Mouse (Mus musculus): ENCODE measurements around the gene Actl7a. TPM values are rescaled to one million over a fixed set of nuclear protein-coding genes. Genes with fewer than 3 reads are reported as not detected.

The Actl7a gene
- not detected in 2 replicates for polyA plus RNA-seq (2014; fragmentation: Nextera tagmentation; extraction: Ambion mirVana)

- Histone ChIP-seq H3K9me3 (ENCODE audit: control insufficient read depth, low read length) (no peaks in the 10 kb centered on the region), H3K36me3 (ENCODE audit: control insufficient read depth, insufficient read depth, low read length) (peaks cover 6% of the 10 kb centered on the region; the same call in 1 of the 2 replicates), H3K27ac (ENCODE audit: low read depth, low read length) (no peak within 1 kb of the TSS), H3K27me3 (ENCODE audit: control insufficient read depth, insufficient read depth, low read length) (no peaks in the 10 kb centered on the region), H3K4me1 (ENCODE audit: control insufficient read depth, insufficient read depth, low read length) (no peaks in the 10 kb centered on the region), H3K9ac (ENCODE audit: low read length) (no peak within 1 kb of the TSS), H3K4me3 (ENCODE audit: low read depth, low read length) (no peak within 1 kb of the TSS), H3K4me2 (ENCODE audit: low read depth) (no peak within 1 kb of the TSS)
- no peak for DNase-seq (ENCODE audit: low spot score)
- ATAC-seq (ENCODE audit: insufficient read depth, low FRiP score, low TSS enrichment): no peak
- WGBS: 98% methylated on average over 21 of the region's 21 CpGs
Observed at GRCm38 (mm10) chr4:56743363-56744195, at the start of gene Actl7a. TSS of gene Actl7a (plus strand) at chr4:56743413.

DNA sequence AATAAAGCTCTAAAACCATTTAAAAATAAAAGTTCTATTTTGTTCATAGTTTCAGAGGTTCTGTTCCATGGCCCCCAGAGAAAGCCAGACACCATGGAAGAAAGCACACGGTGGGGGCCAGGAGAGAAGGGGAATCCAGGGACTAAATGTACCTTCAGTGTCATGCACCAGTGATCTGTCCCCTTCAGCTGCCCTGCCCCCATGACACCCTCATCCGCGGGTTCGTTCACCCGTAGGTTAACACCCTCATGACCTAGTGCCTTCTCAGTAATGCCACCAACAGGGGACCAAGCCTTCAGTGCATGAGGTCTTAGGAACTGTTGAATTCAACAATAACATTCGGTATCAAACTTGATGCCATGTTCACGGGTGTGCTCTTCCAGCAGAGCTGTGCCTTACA is 46.8 kb upstream of the Actl7a start:
- ATAC-seq (ENCODE audit: insufficient read depth, low FRiP score, low TSS enrichment) (no peak), DNase-seq (ENCODE audit: low spot score) (no peak)
- H3K4me2 ChIP-seq (ENCODE audit: low read depth): no peak overlapping the region
- no peaks in the 10 kb centered on the region for H3K27me3 ChIP-seq (ENCODE audit: control insufficient read depth, insufficient read depth, low read length)
- WGBS: 87% methylated on average over 7 of the region's 7 CpGs
- H3K27ac ChIP-seq (ENCODE audit: low read depth, low read length): no peak overlapping the region
- H3K9me3 ChIP-seq (ENCODE audit: control insufficient read depth, low read length): no peaks in the 10 kb centered on the region
- H3K9ac ChIP-seq (ENCODE audit: low read length): no peak overlapping the region
- H3K4me1 ChIP-seq (ENCODE audit: control insufficient read depth, insufficient read depth, low read length): no peaks in the 10 kb centered on the region
- no peak overlapping the region for H3K4me3 ChIP-seq (ENCODE audit: low read depth, low read length)
- no peaks in the 10 kb centered on the region for H3K36me3 ChIP-seq (ENCODE audit: control insufficient read depth, insufficient read depth, low read length)

- 67% methylated on average over 5 of the region's 5 CpGs for WGBS
- H3K9me3 ChIP-seq (ENCODE audit: control insufficient read depth, low read length): no peaks in the 10 kb centered on the region
- DNase-seq (ENCODE audit: low spot score) (no peak), ATAC-seq (ENCODE audit: insufficient read depth, low FRiP score, low TSS enrichment) (no peak)
- H3K27ac ChIP-seq (ENCODE audit: low read depth, low read length): no peak overlapping the region
- no peak overlapping the region for H3K9ac ChIP-seq (ENCODE audit: low read length)
- no peaks in the 10 kb centered on the region for H3K36me3 ChIP-seq (ENCODE audit: control insufficient read depth, insufficient read depth, low read length)
- H3K4me1 ChIP-seq (ENCODE audit: control insufficient read depth, insufficient read depth, low read length): peaks cover 6% of the 10 kb centered on the region; the same call in 1 of the 2 replicates
- no peak overlapping the region for H3K4me2 ChIP-seq (ENCODE audit: low read depth)
- no peak overlapping the region for H3K4me3 ChIP-seq (ENCODE audit: low read depth, low read length)
- H3K27me3 ChIP-seq (ENCODE audit: control insufficient read depth, insufficient read depth, low read length): no peaks in the 10 kb centered on the region
Observed at GRCm38 (mm10) chr4:56698671-56699070, 44.5 kb upstream of the Actl7a start.

GRCm38 (mm10) chr4:56702234-56702633 is 41.0 kb upstream of the Actl7a start:
- WGBS: 9% methylated on average over 10 of the region's 10 CpGs
- no peaks in the 10 kb centered on the region for H3K27me3 ChIP-seq (ENCODE audit: control insufficient read depth, insufficient read depth, low read length)
- no peaks in the 10 kb centered on the region for H3K9me3 ChIP-seq (ENCODE audit: control insufficient read depth, low read length)
- no peak for ATAC-seq (ENCODE audit: insufficient read depth, low FRiP score, low TSS enrichment)
- H3K9ac ChIP-seq (ENCODE audit: low read length): peak overlapping the region; percentile 32; the same call in 1 of the 2 replicates
- peak overlapping the region; percentile 24 for H3K4me2 ChIP-seq (ENCODE audit: low read depth)
- no peaks in the 10 kb centered on the region for H3K36me3 ChIP-seq (ENCODE audit: control insufficient read depth, insufficient read depth, low read length)
- H3K4me1 ChIP-seq (ENCODE audit: control insufficient read depth, insufficient read depth, low read length): peaks cover 6% of the 10 kb centered on the region; the same call in 1 of the 2 replicates
- DNase-seq (ENCODE audit: low spot score): peak; percentile 48
- H3K27ac ChIP-seq (ENCODE audit: low read depth, low read length): no peak overlapping the region
- H3K4me3 ChIP-seq (ENCODE audit: low read depth, low read length): no peak overlapping the region; the same call in 1 of the 2 replicates

DNA sequence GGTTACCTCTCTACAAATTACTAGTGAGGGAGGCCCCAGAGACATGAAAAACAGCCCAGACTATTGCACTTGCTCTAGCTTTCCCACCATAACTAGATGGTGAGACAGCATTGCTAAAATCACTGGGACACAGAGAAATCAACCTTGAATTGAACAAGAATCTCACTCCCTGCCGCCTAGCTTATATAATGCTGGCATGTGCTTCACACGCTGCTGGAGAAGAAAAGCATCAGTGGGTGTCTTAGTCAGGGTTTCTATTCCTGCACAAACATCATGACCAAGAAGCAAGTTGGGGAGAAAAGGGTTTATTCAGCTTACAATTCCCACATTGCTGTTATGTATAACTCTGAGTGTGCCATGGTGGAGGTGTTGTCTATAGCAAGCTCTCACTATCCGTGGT is 30.1 kb upstream of the Actl7a start:
- no peak overlapping the region for H3K4me2 ChIP-seq (ENCODE audit: low read depth)
- H3K4me1 ChIP-seq (ENCODE audit: control insufficient read depth, insufficient read depth, low read length): no peaks in the 10 kb centered on the region
- H3K27me3 ChIP-seq (ENCODE audit: control insufficient read depth, insufficient read depth, low read length): no peaks in the 10 kb centered on the region
- ATAC-seq (ENCODE audit: insufficient read depth, low FRiP score, low TSS enrichment) (no peak), DNase-seq (ENCODE audit: low spot score) (no peak)
- no peak overlapping the region for H3K9ac ChIP-seq (ENCODE audit: low read length)
- H3K4me3 ChIP-seq (ENCODE audit: low read depth, low read length): no peak overlapping the region
- no peak overlapping the region for H3K27ac ChIP-seq (ENCODE audit: low read depth, low read length)
- H3K9me3 ChIP-seq (ENCODE audit: control insufficient read depth, low read length): no peaks in the 10 kb centered on the region
- no peaks in the 10 kb centered on the region for H3K36me3 ChIP-seq (ENCODE audit: control insufficient read depth, insufficient read depth, low read length)
- 92% methylated on average over 3 of the region's 3 CpGs for WGBS

GRCm38 (mm10) chr4:56716801-56717200 is 26.4 kb upstream of the Actl7a start:
- DNase-seq (ENCODE audit: low spot score) (no peak), ATAC-seq (ENCODE audit: insufficient read depth, low FRiP score, low TSS enrichment) (no peak)
- Histone ChIP-seq H3K27ac (ENCODE audit: low read depth, low read length) (no peak overlapping the region), H3K4me3 (ENCODE audit: low read depth, low read length) (no peak overlapping the region), H3K4me1 (ENCODE audit: control insufficient read depth, insufficient read depth, low read length) (no peaks in the 10 kb centered on the region), H3K4me2 (ENCODE audit: low read depth) (no peak overlapping the region), H3K27me3 (ENCODE audit: control insufficient read depth, insufficient read depth, low read length) (no peaks in the 10 kb centered on the region), H3K36me3 (ENCODE audit: control insufficient read depth, insufficient read depth, low read length) (no peaks in the 10 kb centered on the region), H3K9me3 (ENCODE audit: control insufficient read depth, low read length) (no peaks in the 10 kb centered on the region), H3K9ac (ENCODE audit: low read length) (no peak overlapping the region)
- WGBS: 56% methylated on average over 5 of the region's 5 CpGs

- H3K9me3 ChIP-seq (ENCODE audit: control insufficient read depth, low read length): no peaks in the 10 kb centered on the region
- no peaks in the 10 kb centered on the region for H3K4me1 ChIP-seq (ENCODE audit: control insufficient read depth, insufficient read depth, low read length)
- no peaks in the 10 kb centered on the region for H3K36me3 ChIP-seq (ENCODE audit: control insufficient read depth, insufficient read depth, low read length)
- no peak overlapping the region for H3K27ac ChIP-seq (ENCODE audit: low read depth, low read length)
- no peaks in the 10 kb centered on the region for H3K27me3 ChIP-seq (ENCODE audit: control insufficient read depth, insufficient read depth, low read length)
- no peak overlapping the region for H3K9ac ChIP-seq (ENCODE audit: low read length)
- ATAC-seq (ENCODE audit: insufficient read depth, low FRiP score, low TSS enrichment) (no peak), DNase-seq (ENCODE audit: low spot score) (no peak)
- 87% methylated on average over 3 of the region's 3 CpGs for WGBS
- H3K4me3 ChIP-seq (ENCODE audit: low read depth, low read length): no peak overlapping the region
- no peak overlapping the region for H3K4me2 ChIP-seq (ENCODE audit: low read depth)
Observed at GRCm38 (mm10) chr4:56717932-56718331, 25.3 kb upstream of the Actl7a start.

DNA sequence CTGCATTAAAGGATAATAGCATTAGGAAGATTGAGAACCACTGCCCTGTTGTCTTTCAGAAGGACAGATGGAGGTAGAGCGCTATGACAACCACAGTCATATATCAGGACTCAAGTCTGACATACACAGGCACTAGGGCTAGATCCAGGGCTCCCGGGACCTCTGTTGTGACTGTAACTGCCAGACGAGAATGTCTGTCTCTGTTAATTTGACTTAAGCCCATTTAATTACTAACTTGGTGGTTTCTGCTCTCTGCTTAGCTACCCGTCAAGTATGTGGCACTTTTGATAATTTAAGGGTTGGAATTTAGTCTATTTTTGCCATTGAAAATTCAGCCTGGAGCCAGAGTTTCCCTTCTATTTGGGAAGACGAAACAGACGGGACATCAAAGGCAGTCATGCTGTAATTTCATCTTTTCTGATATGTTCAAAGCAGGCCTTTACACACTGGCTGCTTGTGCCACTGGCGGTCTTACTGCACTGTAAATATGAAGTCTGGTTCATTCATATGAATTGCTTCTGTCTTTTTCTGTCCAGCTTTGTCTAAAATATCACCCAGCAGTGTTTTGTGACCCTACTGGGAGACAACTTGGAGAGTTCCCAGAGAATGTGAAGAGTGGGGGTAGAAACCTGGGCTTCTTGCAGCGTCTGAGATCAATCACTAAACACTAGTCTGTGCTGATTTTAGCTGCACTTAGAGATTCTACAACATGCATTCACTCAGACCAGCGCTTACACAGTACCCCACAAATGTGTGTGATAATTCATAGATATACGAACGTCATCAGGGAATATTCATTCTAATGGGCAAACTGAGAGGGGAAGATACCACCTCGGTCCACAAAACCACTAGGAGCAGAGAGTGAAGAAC is 24.4 kb upstream of the Actl7a start:
- H3K4me3 ChIP-seq (ENCODE audit: low read depth, low read length): no peak overlapping the region
- H3K9ac ChIP-seq (ENCODE audit: low read length): no peak overlapping the region
- no peak overlapping the region for H3K27ac ChIP-seq (ENCODE audit: low read depth, low read length)
- ATAC-seq (ENCODE audit: insufficient read depth, low FRiP score, low TSS enrichment) (no peak), DNase-seq (ENCODE audit: low spot score) (no peak)
- no peaks in the 10 kb centered on the region for H3K9me3 ChIP-seq (ENCODE audit: control insufficient read depth, low read length)
- H3K4me2 ChIP-seq (ENCODE audit: low read depth): no peak overlapping the region
- H3K27me3 ChIP-seq (ENCODE audit: control insufficient read depth, insufficient read depth, low read length): no peaks in the 10 kb centered on the region
- 70% methylated on average over 12 of the region's 12 CpGs for WGBS
- H3K4me1 ChIP-seq (ENCODE audit: control insufficient read depth, insufficient read depth, low read length): no peaks in the 10 kb centered on the region
- no peaks in the 10 kb centered on the region for H3K36me3 ChIP-seq (ENCODE audit: control insufficient read depth, insufficient read depth, low read length)
